Mouse (Mus musculus) adrenal gland, postnatal 14 days (tissue): ENCODE measurements at regions not wholly inside any gene's neighbourhood (a gene's known extent, or its start where the extent isn't known, plus 50 kb on each side); places are given as distances from the start of the nearest gene placed in this dataset.

Source experiments
- DNase-seq: peaks from one replicate; pipeline ENCODE4 v3.0.0; 2021; ENCODE audit warnings: mixed read lengths

GRCm38 (mm10) chr2:11853210-11853973, 75.7 kb downstream of the Ankrd16 start:
- peak; percentile 4 for DNase-seq

GRCm38 (mm10) chr2:11869983-11870382, 92.3 kb downstream of the Ankrd16 start:
- DNase-seq: no peak

GRCm38 (mm10) chr2:11880005-11880404, 102.3 kb downstream of the Ankrd16 start:
- DNase-seq: no peak

GRCm38 (mm10) chr2:11894792-11895568, 117.3 kb downstream of the Ankrd16 start:
- no peak for DNase-seq

- no peak for DNase-seq
Observed at GRCm38 (mm10) chr2:11899698-11900660, 122.3 kb downstream of the Ankrd16 start.

- DNase-seq: no peak
Observed at GRCm38 (mm10) chr2:11914782-11915181, 137.1 kb downstream of the Ankrd16 start.

- no peak for DNase-seq
Observed at GRCm38 (mm10) chr2:11917373-11917772, 139.7 kb downstream of the Ankrd16 start.

- no peak for DNase-seq
Observed at GRCm38 (mm10) chr2:11918070-11918469, 140.4 kb downstream of the Ankrd16 start.

GRCm38 (mm10) chr2:11960777-11961176, 183.1 kb downstream of the Ankrd16 start:
- DNase-seq: no peak

- no peak for DNase-seq
Observed at GRCm38 (mm10) chr2:11965374-11965773, 187.7 kb downstream of the Ankrd16 start.

GRCm38 (mm10) chr2:11967001-11967400, 189.3 kb downstream of the Ankrd16 start:
- DNase-seq: no peak

- no peak for DNase-seq
Observed at GRCm38 (mm10) chr2:11971972-11972371, 194.3 kb downstream of the Ankrd16 start.

GRCm38 (mm10) chr2:12001938-12002899, 224.5 kb downstream of the Ankrd16 start:
- peak; percentile 17 for DNase-seq

- DNase-seq: peak; percentile 72
Observed at GRCm38 (mm10) chr2:12004330-12004729, 226.7 kb downstream of the Ankrd16 start.

- DNase-seq: no peak
Observed at GRCm38 (mm10) chr2:12007201-12007600, 229.5 kb downstream of the Ankrd16 start.

GRCm38 (mm10) chr2:12011441-12011840, 233.8 kb downstream of the Ankrd16 start:
- peak; percentile 13 for DNase-seq

- DNase-seq: no peak
Observed at GRCm38 (mm10) chr2:12019607-12020006, 241.9 kb downstream of the Ankrd16 start.

- peak; percentile 81 for DNase-seq
Observed at GRCm38 (mm10) chr2:12023402-12024111, 245.9 kb downstream of the Ankrd16 start.

GRCm38 (mm10) chr2:12026220-12026619, 248.5 kb downstream of the Ankrd16 start:
- DNase-seq: no peak
